Mouse (Mus musculus) C2C12 (cell line): Measurements from ENCODE around the gene Upk3a. TPM values are rescaled to one million over a fixed set of nuclear protein-coding genes. Genes with fewer than 3 reads are reported as not detected.
"Not testable (repeated sequence)": the region's sequence is repeated elsewhere in the genome, so short reads cannot be mapped to it uniquely, and the experiment has no call there.

Source experiments
- H3K27me3 ChIP-seq: one replicate; pipeline ENCODE4 v1.6.1; 2011; ENCODE audit not compliant: control insufficient read depth, insufficient read depth, insufficient read length
- H3K36me3 ChIP-seq: one replicate; pipeline ENCODE4 v1.6.1; 2011; ENCODE audit not compliant: control insufficient read depth, insufficient read depth
- H3K4me3 ChIP-seq: one replicate; pipeline ENCODE4 v1.5.1; 2011; ENCODE audit warnings: mild to moderate bottlenecking, control low read depth; ENCODE audit not compliant: poor library complexity, insufficient read depth, severe bottlenecking
- H3K79me2 ChIP-seq: one replicate; pipeline ENCODE4 v1.6.1; 2011; ENCODE audit not compliant: control insufficient read depth, insufficient read depth
- H3K79me3 ChIP-seq: one replicate; pipeline ENCODE4 v1.6.1; 2011; ENCODE audit warnings: low read depth, control low read depth
- H3ac ChIP-seq: one replicate; pipeline ENCODE3; 2011; ENCODE audit warnings: low read depth; ENCODE audit not compliant: control insufficient read depth, insufficient read length
- CEBPB ChIP-seq: IDR thresholded peaks from one replicate; pipeline ENCODE4 v1.6.1; 2011; ENCODE audit warnings: low read depth, mild to moderate bottlenecking, control low read depth, moderate library complexity
- CTCF ChIP-seq: IDR thresholded peaks from one replicate; pipeline ENCODE4 v1.5.1; 2011; ENCODE audit not compliant: control insufficient read depth, insufficient read depth, insufficient read length
- FOSL1 ChIP-seq: IDR thresholded peaks from one replicate; pipeline ENCODE4 v1.8.0; 2011; ENCODE audit warnings: mild to moderate bottlenecking, low read length; ENCODE audit not compliant: poor library complexity, insufficient read depth, severe bottlenecking
- MAX ChIP-seq: IDR thresholded peaks from one replicate; pipeline ENCODE4 v1.6.1; 2011; ENCODE audit warnings: mild to moderate bottlenecking, control low read depth
- MYOD1 ChIP-seq: IDR thresholded peaks from one replicate; pipeline ENCODE4 v1.6.1; 2011; ENCODE audit warnings: low read depth; ENCODE audit not compliant: control insufficient read depth, insufficient read length
- MYOG ChIP-seq: IDR thresholded peaks from one replicate; pipeline ENCODE4 v1.6.1; 2011; ENCODE audit not compliant: control insufficient read depth, insufficient read length; ENCODE audit errors: extremely low read depth
- USF1 ChIP-seq: IDR thresholded peaks from one replicate; pipeline ENCODE4 v1.6.1; 2011; ENCODE audit warnings: low read depth, mild to moderate bottlenecking, control low read depth, moderate library complexity
- polyA plus RNA-seq: library from polyadenylated mRNA; unstranded; fragments of >200 nt; fragmentation: generic; extraction: Trizol; gene quantifications from one replicate; pipeline ENCODE4 v1.2.1, GENCODE M21; 2012; ENCODE audit warnings: missing spikeins

The Upk3a gene
- polyA plus RNA-seq, 1 experiment: not detected

DNA sequence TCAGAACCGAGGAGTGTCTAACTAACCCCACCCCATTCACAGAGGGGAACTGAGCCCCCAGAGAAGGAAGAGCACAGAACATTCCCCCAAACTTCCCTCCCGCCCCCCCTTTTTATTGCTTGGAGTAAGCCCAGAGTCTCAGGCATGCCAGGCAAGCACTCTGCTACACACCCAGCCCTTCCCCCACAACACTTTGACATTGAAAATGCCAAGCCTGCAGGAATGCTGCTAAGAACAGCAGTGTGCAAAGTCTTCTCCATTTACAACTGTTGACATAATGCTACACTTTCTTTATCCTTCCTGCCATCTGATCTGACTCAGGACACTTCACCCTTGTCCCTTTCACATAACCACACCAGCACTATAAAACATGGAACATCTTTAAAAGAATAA is 4.3 kb upstream of the Upk3a start:
- Histone ChIP-seq H3K4me3 (no peak overlapping the region), H3K79me3 (no peaks in the 10 kb centered on the region), H3K79me2 (no peaks in the 10 kb centered on the region), H3ac (no peak overlapping the region), H3K36me3 (no peaks in the 10 kb centered on the region), H3K27me3 (peaks cover 29% of the 10 kb centered on the region)
- TF ChIP-seq MAX (no peak), USF1 (no peak), CTCF (no peak), MYOG (no peak), CEBPB (no peak), MYOD1 (no peak), FOSL1 (no peak)

DNA sequence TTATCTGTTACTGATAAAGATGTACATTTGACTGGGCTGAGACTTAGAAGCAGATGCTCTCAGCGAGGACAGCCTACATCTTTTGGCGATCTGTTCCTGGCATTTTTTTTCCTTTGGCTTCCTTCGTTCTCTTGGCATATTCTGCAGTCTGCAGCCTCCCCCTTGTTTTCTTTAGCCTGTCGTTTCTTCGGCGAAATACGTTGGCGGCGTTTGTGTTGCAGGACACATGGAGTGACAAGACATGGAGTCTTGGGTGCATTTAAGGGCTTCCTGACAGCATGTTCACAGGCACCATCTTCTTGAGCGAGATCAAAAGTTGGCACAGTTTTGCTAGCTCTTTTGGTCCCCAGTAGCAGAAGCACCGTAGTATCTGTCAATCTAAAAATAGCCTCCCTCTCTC is 1.2 kb upstream of the Upk3a start:
- Histone ChIP-seq H3K79me2 (no peaks in the 10 kb centered on the region), H3ac (no peak overlapping the region), H3K79me3 (no peaks in the 10 kb centered on the region), H3K4me3 (no peak overlapping the region), H3K36me3 (no peaks in the 10 kb centered on the region), H3K27me3 (peaks cover 47% of the 10 kb centered on the region)
- TF ChIP-seq MYOG: no peak
- TF ChIP-seq MYOD1: no peak
- no peak for TF ChIP-seq MAX
- no peak for TF ChIP-seq USF1
- TF ChIP-seq CEBPB: no peak
- no peak for TF ChIP-seq CTCF
- no peak for TF ChIP-seq FOSL1

DNA sequence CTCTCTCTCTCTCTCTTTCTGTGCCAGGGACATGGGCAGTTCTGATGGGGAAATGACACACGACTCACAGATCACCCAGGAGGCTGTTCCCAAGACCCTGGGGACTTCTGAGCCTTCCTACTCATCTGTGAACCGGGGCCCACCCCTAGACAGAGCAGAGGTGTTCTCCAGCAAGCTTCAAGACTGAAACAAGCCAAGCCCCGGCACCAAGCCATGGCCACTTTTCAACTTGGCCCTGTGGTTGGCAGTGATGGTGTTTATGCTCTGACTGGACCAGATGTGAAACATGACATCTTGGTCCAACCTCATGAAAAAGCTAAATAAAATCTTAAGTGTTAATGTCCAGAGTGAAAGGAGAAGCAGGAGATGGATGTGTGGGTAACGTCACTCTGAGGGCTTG is 5.3 kb downstream of the Upk3a start:
- TF ChIP-seq MAX: no peak
- TF ChIP-seq USF1: no peak
- no peak for TF ChIP-seq CEBPB
- no peak for TF ChIP-seq MYOG
- no peak for TF ChIP-seq CTCF
- TF ChIP-seq MYOD1: no peak
- H3K36me3 ChIP-seq: no peaks in the 10 kb centered on the region
- no peak overlapping the region for H3ac ChIP-seq
- H3K79me2 ChIP-seq: no peaks in the 10 kb centered on the region
- peaks cover 46% of the 10 kb centered on the region for H3K27me3 ChIP-seq
- H3K79me3 ChIP-seq: no peaks in the 10 kb centered on the region
- no peak overlapping the region for H3K4me3 ChIP-seq

DNA sequence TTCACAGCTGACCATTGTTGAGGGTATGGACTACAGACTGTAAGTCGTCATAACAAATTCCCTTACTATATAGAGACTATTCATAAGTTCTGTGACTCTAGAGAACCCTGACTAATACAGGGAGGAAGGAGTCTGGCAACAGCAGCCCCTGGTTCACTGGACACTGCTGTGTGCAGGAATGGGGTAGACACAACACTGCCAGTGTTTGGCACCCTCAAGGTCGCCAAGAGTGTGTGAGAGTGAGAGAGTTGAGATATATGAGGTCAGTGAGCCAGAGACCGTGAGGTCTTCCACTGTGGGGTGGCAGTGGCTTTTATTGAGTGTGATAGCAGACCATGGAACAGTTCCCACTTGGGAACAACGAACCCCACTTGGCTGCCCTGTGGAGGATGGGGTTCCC is 9.3 kb downstream of the Upk3a start:
- H3K4me3 ChIP-seq: no peak overlapping the region
- TF ChIP-seq CEBPB (no peak), USF1 (no peak), MYOD1 (no peak), CTCF (no peak), MAX (no peak), MYOG (no peak), FOSL1 (no peak)
- H3K27me3 ChIP-seq: peaks cover 18% of the 10 kb centered on the region
- no peak overlapping the region for H3ac ChIP-seq
- no peaks in the 10 kb centered on the region for H3K79me2 ChIP-seq
- no peaks in the 10 kb centered on the region for H3K36me3 ChIP-seq
- no peaks in the 10 kb centered on the region for H3K79me3 ChIP-seq

DNA sequence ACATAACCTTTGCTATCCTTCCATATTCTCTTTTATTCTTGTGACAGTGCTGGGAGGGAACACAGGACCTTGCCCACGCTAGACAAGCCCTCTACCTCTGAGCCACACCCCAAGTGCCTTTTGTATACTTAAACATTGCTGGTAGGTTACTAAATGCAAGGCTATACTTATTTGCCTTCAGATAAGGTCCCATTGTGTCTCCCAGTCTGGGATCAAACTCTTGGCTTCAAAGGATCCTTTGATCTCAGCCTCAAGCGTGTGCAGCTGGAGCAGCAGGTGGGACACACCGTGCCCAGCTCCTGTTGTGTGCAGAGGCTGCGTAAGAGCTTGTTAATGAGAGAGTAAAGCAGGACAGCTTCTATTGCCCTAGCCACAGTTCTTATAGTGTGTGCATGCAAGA is 10.8 kb downstream of the Upk3a start:
- no peaks in the 10 kb centered on the region for H3K79me3 ChIP-seq
- TF ChIP-seq MYOG: no peak
- no peak for TF ChIP-seq CEBPB
- no peak for TF ChIP-seq USF1
- no peak for TF ChIP-seq CTCF
- TF ChIP-seq MYOD1: no peak
- TF ChIP-seq FOSL1: no peak
- TF ChIP-seq MAX: no peak
- H3K4me3 ChIP-seq: no peak overlapping the region
- H3K36me3 ChIP-seq: no peaks in the 10 kb centered on the region
- no peaks in the 10 kb centered on the region for H3K79me2 ChIP-seq
- H3K27me3 ChIP-seq: peaks cover 10% of the 10 kb centered on the region
- no peak overlapping the region for H3ac ChIP-seq

DNA sequence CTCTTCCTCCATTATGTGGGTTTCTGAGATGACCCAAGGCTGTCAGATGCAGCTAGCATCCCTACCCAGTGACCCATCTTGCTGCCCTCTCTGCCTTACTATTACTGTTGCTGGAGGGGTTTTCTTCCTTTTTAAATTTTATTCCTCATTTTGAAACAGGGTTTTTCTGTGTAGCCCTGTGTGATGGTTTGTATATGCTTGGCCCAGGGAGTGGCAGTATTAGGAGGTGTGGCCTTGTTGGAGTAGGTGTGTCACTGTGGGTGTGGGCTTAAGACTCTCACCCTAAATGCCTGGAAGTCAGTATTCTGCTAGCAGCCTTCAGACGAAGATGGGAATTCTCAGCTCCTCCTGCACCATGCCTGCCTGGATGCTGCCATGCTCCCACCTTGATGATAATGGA is 11.7 kb downstream of the Upk3a start, which contains the start of gene Fam118a:
TSS of gene Fam118a (plus strand) at position 301 of the 400 bp plus-strand sequence.
- not testable (repeated sequence) for H3K4me3 ChIP-seq, H3K79me2 ChIP-seq, H3ac ChIP-seq, H3K79me3 ChIP-seq, H3K36me3 ChIP-seq
- H3K27me3 ChIP-seq: peaks cover 10% of the 10 kb centered on the region

DNA sequence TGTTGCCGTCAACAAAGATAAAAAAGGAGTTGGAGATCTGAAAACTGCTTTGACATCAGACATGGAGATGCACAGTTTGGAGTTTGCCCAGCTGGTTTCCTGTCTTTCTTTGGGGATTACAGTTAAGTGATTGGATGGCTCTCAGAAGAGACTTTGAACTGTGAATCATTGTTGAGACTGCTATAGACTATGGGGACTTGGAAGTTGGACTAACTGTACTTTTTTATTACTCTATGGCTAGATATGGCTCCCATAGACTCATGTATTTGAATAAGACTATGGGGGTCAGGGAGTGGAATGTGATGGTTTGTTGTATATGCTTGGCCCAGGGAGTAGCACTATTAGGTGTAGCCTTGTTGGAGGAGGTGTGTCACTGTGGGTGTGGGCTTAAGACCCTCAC is 13.7 kb downstream of the Upk3a start:
- not testable (repeated sequence) for H3K27me3 ChIP-seq, H3K79me2 ChIP-seq, H3ac ChIP-seq, H3K4me3 ChIP-seq, H3K36me3 ChIP-seq, H3K79me3 ChIP-seq
